Mouse (Mus musculus) c-Kit-positive CD71-positive TER-119-positive erythroid progenitor cells, embryonic 14.5 days (primary cell): Measurements from ENCODE around the gene Gsc.
"Not testable (repeated sequence)": the region's sequence is repeated elsewhere in the genome, so short reads cannot be mapped to it uniquely, and the experiment has no call there.

ENCODE experiments used
- DNase-seq: peaks from one replicate; pipeline ENCODE4 v3.0.0-alpha.2; 2013; ENCODE audit warnings: low spot score

Gsc gene

GRCm38 (mm10) chr12:104453002-104453401 lies 20.1 kb downstream of the Gsc start:
- DNase-seq: no peak

GRCm38 (mm10) chr12:104450257-104450656 lies 22.9 kb downstream of the Gsc start:
- DNase-seq: no peak

- peak; percentile 15 for DNase-seq
These were observed 25.0 kb downstream of the Gsc start for GRCm38 (mm10) chr12:104448099-104448498.

- not testable (repeated sequence) for DNase-seq
These were observed 26.1 kb downstream of the Gsc start for GRCm38 (mm10) chr12:104447056-104447455.

GRCm38 (mm10) chr12:104443716-104444115 lies 29.4 kb downstream of the Gsc start:
- no peak for DNase-seq

- DNase-seq: peak; percentile 38
These were observed 32.9 kb downstream of the Gsc start for GRCm38 (mm10) chr12:104440087-104440760.

GRCm38 (mm10) chr12:104433951-104434735 lies 39.0 kb downstream of the Gsc start:
- DNase-seq: no peak

- DNase-seq: no peak
These were observed 39.9 kb downstream of the Gsc start for GRCm38 (mm10) chr12:104433214-104433613.

GRCm38 (mm10) chr12:104431359-104431758 lies 41.8 kb downstream of the Gsc start:
- DNase-seq: no peak

GRCm38 (mm10) chr12:104426915-104427314 lies 46.2 kb downstream of the Gsc start:
- DNase-seq: peak; percentile 8

- no peak for DNase-seq
These were observed 47.5 kb downstream of the Gsc start for GRCm38 (mm10) chr12:104425591-104425990.

- DNase-seq: no peak
These were observed 50.3 kb downstream of the Gsc start for GRCm38 (mm10) chr12:104422615-104423392.
